Mouse (Mus musculus): ENCODE measurements around the gene Tert. TPM values are rescaled to one million over a fixed set of nuclear protein-coding genes. Genes with fewer than 3 reads are reported as not detected.

Gene Tert
- 7.5 and 7.6 TPM in 2 replicates for polyA plus RNA-seq (2016; fragmentation: Nextera tagmentation; extraction: Ambion mirVana)

DNA sequence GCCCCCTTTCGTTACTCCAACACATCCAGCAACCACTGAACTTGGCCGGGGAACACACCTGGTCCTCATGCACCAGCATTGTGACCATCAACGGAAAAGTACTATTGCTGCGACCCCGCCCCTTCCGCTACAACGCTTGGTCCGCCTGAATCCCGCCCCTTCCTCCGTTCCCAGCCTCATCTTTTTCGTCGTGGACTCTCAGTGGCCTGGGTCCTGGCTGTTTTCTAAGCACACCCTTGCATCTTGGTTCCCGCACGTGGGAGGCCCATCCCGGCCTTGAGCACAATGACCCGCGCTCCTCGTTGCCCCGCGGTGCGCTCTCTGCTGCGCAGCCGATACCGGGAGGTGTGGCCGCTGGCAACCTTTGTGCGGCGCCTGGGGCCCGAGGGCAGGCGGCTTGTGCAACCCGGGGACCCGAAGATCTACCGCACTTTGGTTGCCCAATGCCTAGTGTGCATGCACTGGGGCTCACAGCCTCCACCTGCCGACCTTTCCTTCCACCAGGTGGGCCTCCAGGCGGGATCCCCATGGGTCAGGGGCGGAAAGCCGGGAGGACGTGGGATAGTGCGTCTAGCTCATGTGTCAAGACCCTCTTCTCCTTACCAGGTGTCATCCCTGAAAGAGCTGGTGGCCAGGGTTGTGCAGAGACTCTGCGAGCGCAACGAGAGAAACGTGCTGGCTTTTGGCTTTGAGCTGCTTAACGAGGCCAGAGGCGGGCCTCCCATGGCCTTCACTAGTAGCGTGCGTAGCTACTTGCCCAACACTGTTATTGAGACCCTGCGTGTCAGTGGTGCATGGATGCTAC lies at the start of gene Tert:
Gene Tert, plus strand, starts transcription at position 167 of the 805 bp plus-strand sequence.
- no peaks in the 10 kb centered on the region for H3K9me3 ChIP-seq
- peaks cover 10% of the 10 kb centered on the region for H3K27me3 ChIP-seq (ENCODE audit: poor library complexity, severe bottlenecking)
- H3K4me3 ChIP-seq = peak within 1 kb of the TSS; percentile 76
- DNase-seq (ENCODE audit: extremely low spot score, low spot score) = peak; percentile 67
- peaks cover 26% of the 10 kb centered on the region for H3K4me1 ChIP-seq
- 10% methylated on average over 47 of the region's 47 CpGs for WGBS
- peak within 1 kb of the TSS; percentile 88 for H3K27ac ChIP-seq
- peaks cover 23% of the 10 kb centered on the region for H3K36me3 ChIP-seq (replicated peaks)

DNA sequence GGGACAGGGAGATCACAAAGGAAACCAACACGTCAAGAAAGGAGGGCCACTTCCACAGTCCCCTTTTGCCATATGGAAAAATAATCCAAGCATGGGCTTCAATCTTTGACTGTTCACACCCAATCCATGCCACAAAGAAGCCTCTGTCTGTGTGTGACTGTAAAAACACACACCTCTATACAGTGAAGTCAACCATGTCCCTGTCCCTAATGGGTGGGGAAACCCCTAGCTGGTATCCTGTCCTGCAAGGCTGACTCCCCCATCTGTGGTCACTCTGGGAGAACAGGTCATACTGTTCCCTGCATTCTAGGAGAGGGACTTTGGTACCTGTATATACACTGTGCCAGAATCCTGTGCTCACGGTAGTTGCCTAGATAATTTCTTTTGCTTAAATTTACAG lies 49.4 kb upstream of the Tert start:
- Histone ChIP-seq H3K4me1 (no peaks in the 10 kb centered on the region), H3K36me3 (replicated peaks) (no peaks in the 10 kb centered on the region), H3K4me3 (no peak overlapping the region), H3K9me3 (no peaks in the 10 kb centered on the region), H3K27ac (no peak overlapping the region), H3K27me3 (ENCODE audit: poor library complexity, severe bottlenecking) (no peaks in the 10 kb centered on the region)
- WGBS = 86% methylated on average over 2 of the region's 2 CpGs
- no peak for DNase-seq (ENCODE audit: extremely low spot score, low spot score)

DNA sequence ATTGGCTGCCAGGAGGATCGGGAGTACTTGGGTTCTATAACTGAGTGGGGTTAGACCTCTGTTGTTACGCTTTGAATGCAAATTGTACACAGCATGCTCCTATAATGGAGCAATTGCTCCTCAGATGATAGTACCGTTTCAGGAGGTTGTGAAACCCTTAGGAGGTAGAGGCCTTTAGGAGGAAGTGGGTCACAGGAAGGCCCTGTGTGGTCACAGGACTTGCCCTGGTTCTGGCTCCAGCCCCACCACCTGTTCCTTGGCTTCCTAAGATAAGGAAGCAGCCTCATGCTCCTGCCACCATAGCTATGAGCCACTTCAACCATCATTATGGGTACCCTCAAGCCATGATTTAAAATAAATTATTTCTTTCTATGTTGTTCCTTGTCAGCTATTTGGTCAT lies 35.2 kb upstream of the Tert start:
- H3K4me1 ChIP-seq = no peaks in the 10 kb centered on the region
- no peaks in the 10 kb centered on the region for H3K9me3 ChIP-seq
- H3K4me3 ChIP-seq = no peak overlapping the region
- H3K27ac ChIP-seq = no peak overlapping the region
- H3K36me3 ChIP-seq (replicated peaks) = no peaks in the 10 kb centered on the region
- 87% methylated on average over 3 of the region's 3 CpGs for WGBS
- H3K27me3 ChIP-seq (ENCODE audit: poor library complexity, severe bottlenecking) = no peaks in the 10 kb centered on the region; the same call in 1 of the 2 replicates
- no peak for DNase-seq (ENCODE audit: extremely low spot score, low spot score)

DNA sequence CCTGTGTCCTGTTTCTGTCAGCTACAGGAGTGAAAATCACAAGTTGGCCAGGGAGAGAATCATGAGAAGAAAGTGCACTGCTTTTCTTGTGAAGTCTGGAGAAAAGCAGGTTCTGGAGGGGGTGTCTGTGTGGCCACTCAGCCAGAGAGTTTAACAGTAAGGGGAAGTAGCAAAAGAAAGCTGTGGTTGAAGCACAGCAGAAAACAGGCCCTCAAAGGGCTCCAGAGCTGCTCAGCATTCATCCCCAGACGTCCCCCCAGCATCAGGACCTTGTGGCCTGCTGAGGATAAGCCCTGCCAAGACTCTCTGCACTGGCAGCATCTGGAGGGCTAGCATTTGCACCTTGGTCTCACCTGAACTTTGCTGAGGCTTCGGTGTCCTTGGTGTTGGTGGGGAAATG lies 34.2 kb upstream of the Tert start:
- Histone ChIP-seq H3K27ac (no peak overlapping the region), H3K36me3 (replicated peaks) (no peaks in the 10 kb centered on the region), H3K9me3 (no peaks in the 10 kb centered on the region), H3K4me3 (no peak overlapping the region), H3K4me1 (no peaks in the 10 kb centered on the region), H3K27me3 (ENCODE audit: poor library complexity, severe bottlenecking) (no peaks in the 10 kb centered on the region; the same call in 1 of the 2 replicates)
- DNase-seq (ENCODE audit: extremely low spot score, low spot score) = no peak
- WGBS = 51% methylated on average over 2 of the region's 2 CpGs

DNA sequence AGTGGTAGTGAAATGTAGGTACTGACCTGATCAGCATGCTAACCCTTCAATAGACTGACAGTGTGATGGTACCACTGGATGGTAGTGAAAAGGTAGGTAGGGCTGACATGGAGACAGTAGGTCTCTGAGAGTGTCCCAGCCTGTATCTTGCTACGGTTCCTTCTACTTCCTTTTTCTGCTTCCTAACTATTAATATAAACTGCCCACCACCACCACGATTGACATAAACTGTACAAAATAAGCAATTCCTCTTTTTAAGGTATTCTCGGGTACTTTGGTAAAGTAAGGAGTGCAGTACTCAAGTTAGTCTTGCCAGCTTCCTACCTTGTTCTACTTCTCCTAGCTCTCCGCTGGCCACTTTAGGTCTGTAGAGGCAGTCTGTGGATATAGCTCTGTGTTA lies 30.4 kb upstream of the Tert start:
- no peaks in the 10 kb centered on the region for H3K4me1 ChIP-seq
- no peaks in the 10 kb centered on the region; the same call in 1 of the 2 replicates for H3K27me3 ChIP-seq (ENCODE audit: poor library complexity, severe bottlenecking)
- no peak overlapping the region for H3K4me3 ChIP-seq
- no peaks in the 10 kb centered on the region for H3K9me3 ChIP-seq
- no peak overlapping the region for H3K27ac ChIP-seq
- WGBS = 80% methylated on average over 4 of the region's 4 CpGs
- no peak for DNase-seq (ENCODE audit: extremely low spot score, low spot score)
- H3K36me3 ChIP-seq (replicated peaks) = no peaks in the 10 kb centered on the region

DNA sequence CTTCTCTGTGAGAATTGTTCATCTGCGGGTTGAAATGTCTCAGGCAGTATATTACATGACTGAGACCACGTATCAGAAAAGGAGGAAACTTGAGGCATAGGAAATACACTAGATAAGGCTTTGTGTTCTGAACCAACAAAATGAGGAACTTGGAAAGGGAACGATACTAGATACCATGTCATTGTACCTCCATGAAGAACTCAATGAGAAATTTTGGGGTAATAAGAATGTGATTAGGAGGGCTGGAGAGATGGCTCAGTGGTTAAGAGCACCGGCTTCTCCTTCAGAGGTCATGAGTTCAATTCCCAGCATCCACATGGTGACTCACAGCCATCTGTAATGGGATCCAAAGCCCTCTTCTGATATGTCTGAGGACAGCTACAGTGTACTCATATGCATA lies 26.5 kb upstream of the Tert start:
- no peaks in the 10 kb centered on the region for H3K27me3 ChIP-seq (ENCODE audit: poor library complexity, severe bottlenecking)
- no peaks in the 10 kb centered on the region for H3K9me3 ChIP-seq
- no peak for DNase-seq (ENCODE audit: extremely low spot score, low spot score)
- H3K36me3 ChIP-seq (replicated peaks) = no peaks in the 10 kb centered on the region
- H3K27ac ChIP-seq = no peak overlapping the region
- peaks cover 18% of the 10 kb centered on the region for H3K4me1 ChIP-seq
- WGBS = 84% methylated on average over 4 of the region's 4 CpGs
- no peak overlapping the region for H3K4me3 ChIP-seq

DNA sequence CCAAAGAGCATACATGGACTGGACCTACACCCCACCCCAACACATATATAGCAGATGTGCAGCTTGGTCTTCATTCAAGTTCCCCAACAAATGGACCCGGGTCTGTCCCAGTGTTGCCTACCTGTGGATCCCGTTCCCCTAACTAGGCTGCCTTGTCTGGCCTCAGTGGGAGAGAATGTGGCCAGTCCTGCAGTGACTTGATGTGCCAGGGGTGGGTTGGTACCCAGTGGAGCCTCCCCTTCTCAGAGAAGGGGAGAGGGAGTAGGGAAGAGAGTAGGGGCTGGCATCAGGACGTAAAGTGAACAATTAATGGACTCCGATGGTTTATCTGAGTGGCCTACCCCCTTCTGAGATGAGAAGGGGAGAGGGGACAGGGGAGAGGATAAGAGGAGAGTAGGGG lies 23.7 kb upstream of the Tert start:
- Histone ChIP-seq H3K27ac (peak overlapping the region; percentile 92), H3K4me3 (peak overlapping the region; percentile 91), H3K9me3 (no peaks in the 10 kb centered on the region), H3K36me3 (replicated peaks) (peaks cover 24% of the 10 kb centered on the region), H3K4me1 (peaks cover 24% of the 10 kb centered on the region), H3K27me3 (ENCODE audit: poor library complexity, severe bottlenecking) (no peaks in the 10 kb centered on the region)
- WGBS = 45% methylated on average over 4 of the region's 4 CpGs
- DNase-seq (ENCODE audit: extremely low spot score, low spot score) = no peak

DNA sequence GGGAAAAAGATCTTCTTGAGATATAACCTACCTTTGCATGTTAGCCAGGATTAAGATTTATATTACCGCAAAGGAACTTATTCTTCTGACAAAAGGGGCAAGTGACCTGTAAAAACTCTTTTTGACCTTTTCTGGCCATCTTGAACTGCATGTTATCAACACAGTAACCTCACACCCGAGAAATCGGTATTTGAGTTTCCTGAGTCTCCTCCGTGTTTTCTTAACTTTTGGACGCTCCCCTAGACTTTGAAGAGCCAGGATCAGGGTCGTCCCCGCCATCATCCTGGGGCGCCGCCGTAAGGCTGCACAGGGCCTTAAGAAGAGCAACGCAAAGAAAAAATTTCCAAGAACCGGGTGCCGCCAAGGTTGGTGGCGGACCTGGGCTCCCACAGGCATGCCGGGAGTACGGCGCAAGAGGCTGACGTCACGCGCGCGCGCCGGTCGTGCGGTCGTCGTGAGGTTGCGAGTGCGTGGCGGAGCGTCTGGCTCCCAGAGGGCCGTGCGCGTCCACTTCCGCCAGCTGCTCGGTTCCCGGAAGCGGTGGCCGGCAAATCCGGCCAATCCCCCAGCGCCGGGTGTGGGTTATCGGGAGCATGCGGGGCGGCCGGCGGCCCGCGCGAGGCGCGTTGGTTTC lies 23.1 kb upstream of the Tert start, which contains the start of gene Clptm1l:
Gene Clptm1l, plus strand, starts transcription at position 485 of the 634 bp plus-strand sequence.
- peak; percentile 96 for DNase-seq (ENCODE audit: extremely low spot score, low spot score)
- H3K4me1 ChIP-seq = peaks cover 24% of the 10 kb centered on the region
- WGBS = under 1% methylated on average over 53 of the region's 53 CpGs
- H3K4me3 ChIP-seq = peak within 1 kb of the TSS; percentile 91
- H3K36me3 ChIP-seq (replicated peaks) = peaks cover 30% of the 10 kb centered on the region
- H3K27ac ChIP-seq = peak within 1 kb of the TSS; percentile 92
- no peaks in the 10 kb centered on the region for H3K27me3 ChIP-seq (ENCODE audit: poor library complexity, severe bottlenecking)
- H3K9me3 ChIP-seq = no peaks in the 10 kb centered on the region

DNA sequence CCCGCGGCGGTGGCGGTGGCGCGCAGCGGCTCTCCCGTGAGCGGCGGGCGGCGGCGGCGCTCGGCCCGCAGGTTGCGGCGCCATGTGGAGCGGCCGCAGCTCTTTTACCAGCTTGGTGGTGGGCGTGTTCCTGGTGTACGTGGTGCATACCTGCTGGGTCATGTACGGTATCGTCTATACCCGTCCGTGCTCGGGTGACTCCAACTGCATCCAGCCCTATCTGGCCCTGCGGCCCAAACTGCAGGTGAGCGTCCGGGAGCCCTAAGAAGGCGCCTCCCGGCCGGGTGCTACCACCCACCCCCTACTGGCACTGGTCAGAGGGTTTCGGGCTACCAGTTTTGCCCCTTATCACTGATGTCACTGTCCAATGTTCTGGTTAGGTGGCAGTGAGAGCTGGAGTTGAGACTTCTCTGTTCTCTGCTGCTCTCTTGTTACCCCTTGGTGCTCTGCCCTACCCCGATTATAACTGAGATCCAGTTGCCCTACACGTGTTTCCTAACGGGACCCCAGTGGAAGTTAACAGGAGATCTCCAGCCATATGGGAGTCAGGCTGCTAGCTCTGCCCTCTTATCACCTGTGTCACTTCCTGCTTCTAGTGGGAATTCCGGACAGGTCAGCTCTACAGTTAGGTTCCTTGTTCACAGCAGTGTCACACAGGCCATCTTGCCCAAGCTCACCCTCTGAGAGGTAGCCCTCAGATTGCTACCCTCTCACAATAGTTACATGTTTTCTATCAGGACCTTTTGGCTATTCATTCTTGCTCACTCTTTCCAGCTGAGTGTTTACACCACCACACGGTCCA lies 22.4 kb upstream of the Tert start:
- Histone ChIP-seq H3K4me3 (peak overlapping the region; percentile 91), H3K36me3 (replicated peaks) (peaks cover 38% of the 10 kb centered on the region), H3K27ac (peak overlapping the region; percentile 92), H3K4me1 (peaks cover 24% of the 10 kb centered on the region), H3K27me3 (ENCODE audit: poor library complexity, severe bottlenecking) (no peaks in the 10 kb centered on the region), H3K9me3 (no peaks in the 10 kb centered on the region)
- 4% methylated on average over 39 of the region's 39 CpGs for whole genome bisulfite sequencing
- DNase-seq (ENCODE audit: extremely low spot score, low spot score) = no peak

DNA sequence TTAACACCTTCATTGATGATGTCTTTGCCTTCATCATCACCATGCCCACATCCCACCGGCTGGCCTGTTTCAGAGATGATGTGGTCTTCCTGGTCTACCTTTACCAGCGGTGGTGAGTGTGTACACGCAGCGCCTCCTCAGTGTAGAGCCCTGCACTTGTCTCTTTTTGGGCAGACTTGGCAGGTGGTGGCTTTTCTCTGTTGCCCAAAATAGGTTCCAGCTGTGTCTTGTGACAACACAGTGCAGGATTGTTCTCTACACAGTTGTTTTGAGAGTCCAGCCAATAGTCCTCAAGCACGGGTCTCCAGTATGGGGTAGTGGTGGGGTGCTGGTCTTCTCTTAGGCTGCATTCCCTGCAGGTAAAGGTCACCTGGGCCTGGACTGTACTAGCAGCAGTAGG lies 8.3 kb upstream of the Tert start:
- Histone ChIP-seq H3K4me3 (no peak overlapping the region), H3K36me3 (replicated peaks) (peaks cover 87% of the 10 kb centered on the region), H3K27me3 (ENCODE audit: poor library complexity, severe bottlenecking) (no peaks in the 10 kb centered on the region), H3K9me3 (no peaks in the 10 kb centered on the region), H3K27ac (no peak overlapping the region), H3K4me1 (no peaks in the 10 kb centered on the region)
- 88% methylated on average over 5 of the region's 5 CpGs for WGBS
- no peak for DNase-seq (ENCODE audit: extremely low spot score, low spot score)

DNA sequence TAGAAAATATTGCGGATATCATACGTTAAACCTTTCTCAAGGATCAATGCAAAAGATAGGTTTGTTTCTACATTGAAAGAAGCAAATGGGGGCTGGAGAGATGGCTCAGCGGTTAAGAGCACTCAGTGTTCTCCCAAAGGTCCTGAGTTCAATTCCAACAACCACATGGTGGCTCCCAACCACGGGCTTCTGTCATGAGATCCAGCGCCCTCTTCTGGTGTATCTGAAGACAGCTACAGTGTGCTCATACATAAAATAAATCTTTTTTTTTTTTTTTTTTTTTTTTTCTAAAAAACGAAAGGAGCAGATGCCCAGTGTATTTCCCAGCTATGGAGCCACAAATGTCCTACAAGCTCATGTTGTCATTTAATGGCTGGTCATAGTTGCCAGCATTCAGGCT lies 6.1 kb upstream of the Tert start:
- H3K4me3 ChIP-seq = no peak overlapping the region
- H3K27me3 ChIP-seq (ENCODE audit: poor library complexity, severe bottlenecking) = no peaks in the 10 kb centered on the region
- WGBS = 74% methylated on average over 6 of the region's 6 CpGs
- H3K27ac ChIP-seq = no peak overlapping the region
- no peak for DNase-seq (ENCODE audit: extremely low spot score, low spot score)
- H3K4me1 ChIP-seq = no peaks in the 10 kb centered on the region
- H3K9me3 ChIP-seq = no peaks in the 10 kb centered on the region
- H3K36me3 ChIP-seq (replicated peaks) = peaks cover 65% of the 10 kb centered on the region

DNA sequence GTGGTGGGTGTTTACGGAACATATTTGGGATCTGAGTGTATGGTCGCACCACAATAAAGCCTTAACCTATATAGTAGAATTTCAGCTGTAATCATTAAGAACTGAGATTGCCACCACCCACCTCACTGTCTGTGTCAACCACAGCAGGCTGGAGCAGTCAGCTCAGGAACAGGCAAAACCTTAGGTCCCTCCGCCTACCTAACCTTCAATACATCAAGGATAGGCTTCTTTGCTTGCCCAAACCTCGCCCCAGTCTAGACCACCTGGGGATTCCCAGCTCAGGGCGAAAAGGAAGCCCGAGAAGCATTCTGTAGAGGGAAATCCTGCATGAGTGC lies 334 bp upstream of the Tert start:
- no peaks in the 10 kb centered on the region for H3K9me3 ChIP-seq
- DNase-seq (ENCODE audit: extremely low spot score, low spot score) = no peak
- WGBS = 45% methylated on average over 6 of the region's 6 CpGs
- H3K4me3 ChIP-seq = peak overlapping the region; percentile 76
- H3K36me3 ChIP-seq (replicated peaks) = peaks cover 28% of the 10 kb centered on the region
- H3K4me1 ChIP-seq = peaks cover 26% of the 10 kb centered on the region
- H3K27me3 ChIP-seq (ENCODE audit: poor library complexity, severe bottlenecking) = peaks cover 10% of the 10 kb centered on the region
- peak overlapping the region; percentile 88 for H3K27ac ChIP-seq
